Comparison of ENCODE assay signal across 11 mouse cellular contexts in genomic region chr4:55716161-55716651, GRCm38 (mm10).
DNase-seq lines count a peak whose midpoint lies in the region; ATAC-seq lines count a peak whose summit lies in the region.
"Had no signal": no experiment of that assay in that cellular context is flagged by ENCODE, and none has a peak within 500 bp of the region (broad histone marks: within the 10 kb centered on the region; RNA-seq: fewer than 3 reads in every experiment).

No protein-coding gene starts in this region.

- H3K4me1 ChIP-seq in hindbrain, embryonic 16.5 days (ENCODE audit: control insufficient read depth, insufficient read depth, low read depth, low read length) = peaks cover 5% of the 10 kb centered on the region; the same call in 1 of the 2 replicates
- peaks cover 12% of the 10 kb centered on the region for H3K4me1 ChIP-seq in hindbrain, embryonic 10.5 days (replicated peaks)
- peaks cover 6% of the 10 kb centered on the region for H3K4me1 ChIP-seq in forebrain, embryonic 10.5 days
- H3K4me1 ChIP-seq: limb, embryonic 12.5 days had no signal

- DNase-seq in hindbrain, embryonic 10.5 days (ENCODE audit: low spot score) = no peak
- peak; percentile 95 for DNase-seq in adipocyte (ENCODE audit: low spot score)
- peak; percentile 56 to 57 for DNase-seq in adrenal gland, postnatal 36 days
- DNase-seq in heart, postnatal 4 days = peak; percentile 39
- no peak for DNase-seq in right cerebral cortex, postnatal 4 days
- DNase-seq in left cerebral cortex, postnatal 36 days (ENCODE audit: low spot score in 2 of 2) = no peak
- no peak for DNase-seq in forebrain, embryonic 10.5 days (ENCODE audit: extremely low spot score, low spot score)
- DNase-seq: thymus, postnatal 25 days had no signal

- no peak overlapping the region for H3K9ac ChIP-seq in hindbrain, embryonic 16.5 days (ENCODE audit: low read depth, low read length)
- H3K9ac ChIP-seq: limb, embryonic 12.5 days; neural tube, embryonic 13.5 days had no signal

- intact Hi-C loops in left cerebral cortex, postnatal 36 days (cut with DNase I) = no loop called here

- no peak overlapping the region for H3K27ac ChIP-seq in hindbrain, embryonic 16.5 days (ENCODE audit: low read depth, low read length)
- H3K27ac ChIP-seq in hindbrain, embryonic 10.5 days = no peak overlapping the region
- H3K27ac ChIP-seq in forebrain, embryonic 10.5 days = no peak overlapping the region
- H3K27ac ChIP-seq: limb, embryonic 12.5 days; neural tube, embryonic 13.5 days had no signal

- H3K27me3 ChIP-seq in hindbrain, embryonic 16.5 days (replicated peaks; ENCODE audit: control insufficient read depth, insufficient read depth, low read length) = no peaks in the 10 kb centered on the region
- H3K27me3 ChIP-seq in hindbrain, embryonic 10.5 days (ENCODE audit: insufficient read depth, poor library complexity, severe bottlenecking) = no peaks in the 10 kb centered on the region
- H3K27me3 ChIP-seq in forebrain, embryonic 10.5 days (ENCODE audit: poor library complexity, severe bottlenecking) = no peaks in the 10 kb centered on the region
- H3K27me3 ChIP-seq: limb, embryonic 12.5 days; neural tube, embryonic 13.5 days had no signal

- WGBS in hindbrain, embryonic 16.5 days = 50% methylated on average over 5 of the region's 5 CpGs
- 82% methylated on average over 5 of the region's 5 CpGs for WGBS in hindbrain, embryonic 10.5 days
- WGBS in forebrain, embryonic 10.5 days = 85% methylated on average over 5 of the region's 5 CpGs

- H3K9me3 ChIP-seq in hindbrain, embryonic 16.5 days (ENCODE audit: control insufficient read depth, low read length) = no peaks in the 10 kb centered on the region
- H3K9me3 ChIP-seq in hindbrain, embryonic 10.5 days = no peaks in the 10 kb centered on the region
- no peaks in the 10 kb centered on the region for H3K9me3 ChIP-seq in forebrain, embryonic 10.5 days
- H3K9me3 ChIP-seq: limb, embryonic 12.5 days; neural tube, embryonic 13.5 days had no signal

- no peaks in the 10 kb centered on the region for H3K36me3 ChIP-seq in hindbrain, embryonic 16.5 days (ENCODE audit: control insufficient read depth, insufficient read depth, low read length)
- no peaks in the 10 kb centered on the region for H3K36me3 ChIP-seq in hindbrain, embryonic 10.5 days
- H3K36me3 ChIP-seq in forebrain, embryonic 10.5 days (replicated peaks) = no peaks in the 10 kb centered on the region
- H3K36me3 ChIP-seq: limb, embryonic 12.5 days; neural tube, embryonic 13.5 days had no signal

- no peak overlapping the region for H3K4me2 ChIP-seq in hindbrain, embryonic 16.5 days (ENCODE audit: low read length)
- H3K4me2 ChIP-seq: limb, embryonic 12.5 days; neural tube, embryonic 13.5 days had no signal

- ATAC-seq in hindbrain, embryonic 16.5 days = peak; percentile 75

- H3K4me3 ChIP-seq in hindbrain, embryonic 16.5 days (ENCODE audit: low read length) = no peak overlapping the region
- no peak overlapping the region for H3K4me3 ChIP-seq in hindbrain, embryonic 10.5 days
- H3K4me3 ChIP-seq in forebrain, embryonic 10.5 days = no peak overlapping the region
- H3K4me3 ChIP-seq: limb, embryonic 12.5 days; neural tube, embryonic 13.5 days had no signal

Comparison
In these comparisons a context has a peak if more than half of its experiments do, and no peak if none do; other contexts are left out.
1. DNase-seq: peak in adipocyte (single experiment), adrenal gland, postnatal 36 days (2 of 2) and heart, postnatal 4 days (single experiment); none in hindbrain, embryonic 10.5 days (single experiment), right cerebral cortex, postnatal 4 days (single experiment), left cerebral cortex, postnatal 36 days (0 of 2) and forebrain, embryonic 10.5 days (single experiment).